Mouse (Mus musculus) kidney, adult 9 months (tissue): ENCODE measurements at regions not wholly inside any gene's neighbourhood (a gene's known extent, or its start where the extent isn't known, plus 50 kb on each side); places are given as distances from the start of the nearest gene placed in this dataset.
A peak's percentile ranks its signal among the peaks of the same experiment; 100 is the strongest.

ENCODE experiments used
- DNase-seq: peaks from one replicate; pipeline ENCODE4 v3.0.0; 2022

DNA sequence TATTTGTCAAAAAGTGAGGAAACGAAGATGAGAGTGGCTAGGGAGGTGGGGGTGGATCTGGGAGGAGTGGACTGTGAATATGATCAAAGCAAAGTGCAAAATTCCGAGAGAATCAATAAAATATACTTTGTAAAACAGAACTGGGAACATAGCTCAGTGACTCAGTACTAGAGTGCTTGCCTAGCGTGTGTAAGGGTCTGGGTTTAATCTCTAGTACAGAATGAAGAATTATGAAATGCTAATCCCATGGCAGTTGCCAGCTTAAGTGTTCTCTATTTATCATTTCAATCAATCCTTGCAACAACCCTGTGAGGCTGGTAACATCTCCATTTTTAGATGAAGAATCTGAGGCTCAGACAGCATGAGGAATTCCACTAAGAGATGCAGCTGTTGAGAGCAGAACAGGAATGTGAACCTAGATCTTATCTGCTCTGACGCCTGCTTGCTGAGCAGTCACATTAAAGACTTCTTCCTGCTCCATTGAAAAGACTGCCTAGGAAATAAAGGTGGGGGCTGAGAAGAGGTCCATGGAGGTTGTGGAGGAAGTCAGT, 152.5 kb downstream of the Nr2f2 start:
- DNase-seq: no peak

DNA sequence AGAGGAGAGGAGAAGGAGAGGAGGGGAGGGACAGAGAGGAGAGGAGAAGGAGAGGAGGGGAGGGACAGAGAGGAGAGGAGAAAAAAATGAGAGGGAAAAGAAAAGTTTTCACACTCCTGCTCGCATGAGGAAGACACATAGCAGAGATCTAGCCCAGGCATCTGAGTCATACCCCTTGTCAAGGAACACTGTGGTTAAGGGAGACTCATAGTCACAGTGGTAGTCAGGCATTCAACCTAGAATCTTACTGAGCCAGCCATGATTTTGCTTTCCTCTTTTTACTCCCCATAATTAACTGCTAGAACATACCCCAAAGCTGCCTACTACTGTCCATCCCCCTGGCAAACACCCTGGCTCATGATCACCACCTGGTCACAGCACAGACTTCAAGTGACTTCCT, 160.6 kb downstream of the Nr2f2 start:
- no peak for DNase-seq

DNA sequence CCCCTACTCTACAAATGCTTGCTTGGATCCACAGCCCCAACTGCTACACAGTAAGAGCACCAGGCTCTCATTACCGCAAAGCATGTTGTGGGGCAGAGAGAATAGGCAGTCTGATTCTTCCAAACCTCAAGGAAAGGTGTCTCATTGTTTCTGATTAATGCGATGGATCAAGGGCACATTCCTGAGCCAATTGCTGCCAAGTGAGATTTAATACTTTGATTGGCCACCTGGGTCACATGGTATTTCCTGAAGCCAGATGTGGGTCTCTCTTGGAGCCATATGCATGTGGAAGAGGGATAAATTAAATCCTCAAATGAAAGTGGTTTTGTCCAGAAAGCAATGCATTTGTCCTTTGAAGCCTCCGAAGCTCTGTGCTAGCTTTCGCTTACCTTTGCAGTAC, 166.3 kb downstream of the Nr2f2 start:
- DNase-seq: no peak

DNA sequence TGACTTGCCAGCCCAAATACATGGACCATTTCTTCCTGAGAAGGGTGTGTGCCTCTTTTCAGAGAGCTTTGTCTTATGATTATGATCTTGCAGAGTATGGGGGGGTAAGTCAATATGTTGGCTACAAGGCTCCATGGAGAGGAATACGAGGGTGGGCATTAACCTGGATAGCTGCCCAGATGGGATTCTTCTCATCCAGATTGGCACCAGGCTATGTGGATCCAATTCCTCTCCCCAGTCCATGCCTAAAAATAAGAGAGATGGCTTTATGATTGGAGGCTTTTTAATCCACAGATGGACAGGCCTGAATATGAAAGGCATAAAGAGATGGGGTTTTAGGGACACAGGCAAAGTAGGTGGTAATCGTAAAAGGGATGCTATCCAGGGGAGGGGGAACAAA, 187.6 kb downstream of the Nr2f2 start:
- no peak for DNase-seq

DNA sequence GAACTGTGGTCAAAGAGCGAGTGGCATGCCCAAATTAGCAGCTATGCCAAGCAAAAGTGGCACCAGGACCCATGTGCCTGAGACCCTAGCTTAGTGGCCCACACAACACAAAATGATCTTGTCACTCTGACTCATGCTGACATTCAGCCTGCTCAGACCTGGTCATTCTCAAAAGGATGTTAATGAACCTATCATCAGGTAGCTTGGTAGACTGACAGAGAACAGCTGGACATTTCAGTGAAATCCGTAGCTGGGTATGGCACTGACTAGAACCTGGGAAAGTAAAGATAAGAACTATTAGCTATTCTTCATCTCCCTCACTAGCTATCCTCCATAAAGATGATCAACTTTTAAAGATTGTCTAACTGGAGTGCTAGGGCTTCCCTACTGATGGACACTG, 188.5 kb downstream of the Nr2f2 start:
- no peak for DNase-seq

DNA sequence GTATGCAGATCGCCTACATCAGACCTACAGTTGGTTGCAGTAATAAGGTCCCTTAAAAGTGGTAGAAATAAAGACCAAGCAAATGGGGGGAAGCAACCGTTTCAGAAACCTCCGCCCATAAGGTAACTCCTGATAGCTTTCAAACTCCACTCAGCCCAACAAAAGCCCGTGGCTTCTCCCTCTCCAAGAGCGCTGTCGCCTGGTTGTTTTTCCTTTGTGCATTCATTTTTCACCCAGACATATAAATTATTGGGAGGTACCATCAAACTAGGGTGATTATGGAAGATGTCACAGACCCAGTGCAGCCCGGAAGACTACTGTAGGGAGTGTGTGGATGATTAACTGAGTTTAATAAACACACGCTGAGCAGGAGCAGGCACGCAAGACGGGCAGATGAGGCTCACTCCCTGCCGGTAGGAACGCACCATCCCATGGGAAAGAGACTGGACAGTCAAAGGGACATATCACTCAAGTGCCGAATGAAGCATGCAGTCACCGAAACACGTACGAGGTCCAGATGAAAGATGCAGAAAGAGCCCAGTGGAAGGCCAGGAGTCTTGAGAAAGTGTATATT, 189.8 kb downstream of the Nr2f2 start:
- DNase-seq: peak; percentile 8

DNA sequence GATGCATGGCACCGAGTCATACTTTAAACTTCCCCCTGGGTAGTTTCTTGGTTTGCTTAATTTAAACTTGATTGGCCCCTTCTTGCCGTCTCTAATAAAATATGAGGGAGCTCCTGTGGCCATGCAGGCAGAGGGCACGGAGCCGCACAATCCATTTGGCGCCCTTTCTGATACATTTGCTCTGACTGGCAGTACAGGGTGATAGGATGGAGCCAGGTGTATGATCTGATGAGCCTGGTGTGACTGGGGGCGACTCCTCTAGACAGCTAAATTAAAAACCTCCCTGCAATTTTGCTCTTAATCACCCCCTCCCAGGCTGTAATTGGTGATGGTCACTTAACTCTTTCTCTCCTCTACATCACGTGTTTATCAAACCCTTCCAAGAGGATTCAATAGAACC, 190.4 kb downstream of the Nr2f2 start:
- no peak for DNase-seq

DNA sequence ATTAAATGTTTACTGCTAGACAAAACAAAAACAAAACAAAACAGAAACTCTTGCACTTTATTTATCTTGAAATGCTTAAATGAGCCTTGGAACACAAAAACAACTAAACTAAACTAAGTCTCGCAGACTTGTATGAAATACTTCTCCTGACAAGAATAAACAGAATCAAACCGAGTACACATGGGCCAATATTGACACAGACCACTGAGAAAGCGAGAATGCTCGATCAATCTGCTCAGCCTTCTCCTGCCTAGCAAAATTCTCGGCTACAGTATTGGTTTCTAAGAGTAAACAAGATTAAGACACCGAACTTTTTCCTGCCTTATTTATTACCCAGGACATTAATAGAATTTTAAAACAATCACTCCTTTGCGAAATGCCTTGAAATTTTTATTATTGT, 194.1 kb downstream of the Nr2f2 start:
- no peak for DNase-seq

DNA sequence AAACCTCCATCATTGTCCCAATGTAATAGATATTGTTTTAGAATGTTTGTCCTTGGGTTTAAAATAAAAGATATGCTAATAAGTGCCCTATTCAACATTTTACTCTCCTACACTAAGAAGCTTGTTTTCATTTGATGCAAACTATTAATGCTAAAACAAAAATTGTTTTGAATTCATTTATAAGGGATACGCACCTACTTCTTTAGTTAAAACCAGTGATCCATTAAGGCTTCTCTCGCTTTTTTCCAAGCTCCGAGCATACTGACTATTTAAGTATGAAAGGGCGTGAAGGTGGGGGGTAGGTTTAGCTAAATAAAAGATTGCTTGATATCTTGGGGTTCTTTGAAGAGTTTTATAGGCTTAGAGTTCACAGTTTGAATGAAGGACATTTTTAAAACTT, 195.1 kb downstream of the Nr2f2 start:
- DNase-seq: no peak

DNA sequence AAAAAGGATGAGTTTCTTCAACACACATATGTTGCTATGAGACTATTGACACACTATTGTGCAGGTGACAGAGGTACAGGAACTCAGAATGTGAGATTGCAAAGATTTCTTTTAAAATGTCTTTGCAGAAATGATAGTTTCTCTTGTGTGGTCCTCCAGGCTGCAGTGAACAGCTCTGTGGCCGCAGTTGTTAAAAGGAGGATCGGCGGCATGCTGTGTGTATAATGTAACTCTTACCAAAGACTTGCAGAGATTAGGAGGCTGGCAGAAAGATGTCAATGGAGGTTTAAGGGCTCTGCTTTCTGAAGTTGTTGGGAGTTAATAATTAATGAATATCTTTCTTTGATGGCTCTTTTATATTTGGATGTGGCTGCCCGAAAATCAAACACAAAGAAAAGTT, 198.5 kb downstream of the Nr2f2 start:
- DNase-seq: no peak

DNA sequence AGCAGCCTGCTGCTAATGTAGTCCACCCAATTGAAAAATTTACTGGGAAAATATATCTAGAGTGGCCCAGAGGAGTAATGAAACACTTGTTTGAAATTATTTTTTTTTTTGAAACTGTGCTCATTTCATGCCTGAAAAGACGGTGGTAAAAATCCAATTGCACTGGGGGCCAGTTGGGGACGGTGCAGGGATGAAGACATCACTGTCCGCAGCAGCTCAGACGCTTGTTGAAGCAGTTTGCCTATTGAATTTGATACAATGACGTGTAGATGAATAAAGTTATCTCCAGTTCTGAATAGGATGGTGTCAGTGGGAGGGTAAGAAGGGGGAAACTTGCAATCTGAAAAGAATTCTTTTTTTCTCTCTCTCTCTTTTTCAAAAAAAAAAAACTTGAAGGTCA, 200.5 kb downstream of the Nr2f2 start:
- DNase-seq: no peak

DNA sequence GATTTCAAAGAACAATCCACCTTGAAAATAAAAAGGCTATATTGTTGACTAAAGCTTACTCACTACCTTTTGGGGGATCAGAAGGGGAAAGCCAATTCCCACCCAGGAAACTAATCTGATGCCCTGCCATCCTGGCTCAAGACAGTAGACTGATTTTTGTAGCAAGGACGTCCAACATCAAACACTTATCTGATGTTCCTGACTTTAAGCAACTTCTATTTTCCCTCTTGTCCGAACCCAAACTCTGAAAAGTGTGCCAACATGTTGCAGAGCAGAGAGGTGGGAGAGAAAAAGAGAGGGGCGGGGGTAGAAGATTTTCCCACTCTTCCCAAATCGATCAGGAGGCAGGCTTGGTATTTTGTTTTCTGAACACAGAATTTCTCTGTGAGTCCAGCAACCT, 201.0 kb downstream of the Nr2f2 start:
- no peak for DNase-seq

DNA sequence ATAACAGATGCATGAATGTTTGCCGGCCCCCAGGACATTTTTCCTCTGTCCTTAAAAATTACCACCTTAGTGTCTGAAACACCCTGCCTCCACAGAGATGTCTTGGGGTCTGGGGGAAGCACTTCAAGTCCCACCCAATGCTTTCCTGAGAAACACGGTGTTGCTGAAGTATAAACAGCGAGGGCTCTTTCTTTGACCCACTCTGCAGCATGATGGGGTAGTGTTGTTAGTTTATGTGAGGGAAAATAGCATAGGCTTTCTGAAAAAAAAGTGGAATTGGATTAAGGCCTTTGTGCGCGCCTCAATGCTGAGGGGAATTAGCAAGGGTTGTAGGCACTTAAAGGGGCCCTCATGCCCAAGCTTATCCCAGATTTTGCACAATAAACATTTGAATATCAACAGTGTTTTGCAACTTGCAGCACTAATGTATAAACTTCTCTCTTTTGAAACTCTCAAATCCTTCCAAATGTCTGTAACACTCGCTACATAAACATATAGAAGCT, 201.8 kb downstream of the Nr2f2 start:
- no peak for DNase-seq

DNA sequence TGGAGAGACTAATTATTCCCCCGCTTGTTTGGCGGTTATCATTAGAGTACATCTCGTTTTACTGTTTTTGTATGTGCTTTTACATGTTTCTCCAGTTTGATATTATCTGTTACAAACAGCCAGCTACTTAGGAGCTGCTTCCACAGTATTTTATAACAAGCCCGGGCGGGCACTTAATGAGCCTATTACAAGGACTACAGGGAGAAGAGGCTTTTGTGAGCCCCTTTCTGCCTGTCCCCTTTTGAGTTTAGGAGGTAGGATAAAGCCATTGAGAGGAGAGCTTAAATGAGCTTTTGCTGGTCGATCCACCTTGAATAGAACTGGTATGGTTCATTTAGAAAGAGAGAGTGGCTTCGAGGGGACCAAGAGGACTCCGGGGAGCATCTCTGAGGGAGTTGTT, 208.0 kb downstream of the Nr2f2 start:
- DNase-seq: no peak

DNA sequence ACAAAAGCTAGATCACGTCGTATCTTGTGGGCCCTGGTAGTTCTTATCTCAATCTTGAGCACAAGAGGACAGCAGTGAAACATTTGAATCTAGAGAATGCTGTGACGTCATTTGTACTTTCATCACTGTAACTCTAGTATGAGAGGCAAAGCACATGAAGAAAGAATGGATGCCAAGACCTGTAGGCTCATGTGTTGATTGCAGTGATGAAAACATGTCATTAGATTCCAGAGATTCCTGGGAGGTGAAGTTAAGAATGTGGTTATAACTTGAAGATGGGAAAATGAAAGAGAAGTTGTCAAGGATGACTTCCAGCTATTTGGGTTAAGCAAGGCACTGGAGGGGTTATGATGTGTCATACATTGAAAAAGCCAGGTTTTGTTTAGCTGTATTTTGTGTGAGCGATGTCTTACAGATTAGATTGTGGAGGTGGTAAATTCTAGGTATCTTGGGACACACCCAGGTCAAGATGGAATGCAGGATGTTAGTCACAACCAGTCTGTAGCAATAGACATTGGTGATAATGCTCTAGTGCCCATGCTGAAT, 221.7 kb downstream of the Nr2f2 start:
- no peak for DNase-seq

DNA sequence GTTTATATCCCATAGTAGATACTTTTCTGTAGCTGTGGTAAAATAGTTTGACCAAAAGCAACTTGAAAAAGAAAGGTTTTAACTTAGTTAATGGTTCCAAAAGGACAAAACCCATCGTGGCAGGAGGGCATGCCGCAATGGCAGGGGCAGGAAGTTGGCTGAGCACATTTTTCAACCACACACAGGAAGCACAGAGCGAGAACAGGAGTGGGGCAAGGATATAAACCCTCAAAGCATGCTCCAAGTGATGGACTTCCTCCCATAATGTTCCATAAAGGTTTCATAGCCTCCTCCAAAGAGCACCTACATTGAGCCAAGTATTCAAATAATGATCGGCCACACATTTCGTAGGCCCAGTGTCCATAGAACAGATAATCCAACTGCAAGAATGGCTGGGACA, 229.7 kb downstream of the Nr2f2 start:
- DNase-seq: no peak

DNA sequence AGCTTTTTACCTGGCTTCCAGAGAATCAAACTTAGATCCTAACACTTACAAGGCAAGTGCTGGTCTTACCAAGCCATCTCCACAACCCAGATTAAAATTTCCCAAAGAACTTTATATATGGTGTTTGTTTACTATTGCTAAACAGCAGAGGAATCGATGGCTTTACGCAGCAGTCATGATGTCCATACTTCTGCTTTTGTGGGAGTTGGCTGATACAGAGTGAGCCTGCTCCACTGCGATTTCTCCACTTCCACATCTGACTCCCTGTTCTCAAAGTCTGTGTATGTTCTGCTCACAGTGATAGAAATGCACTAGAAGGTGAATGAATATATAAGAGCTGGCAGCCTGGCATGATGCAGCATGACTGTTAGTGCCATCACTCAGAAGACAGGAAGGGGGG, 231.1 kb downstream of the Nr2f2 start:
- no peak for DNase-seq

DNA sequence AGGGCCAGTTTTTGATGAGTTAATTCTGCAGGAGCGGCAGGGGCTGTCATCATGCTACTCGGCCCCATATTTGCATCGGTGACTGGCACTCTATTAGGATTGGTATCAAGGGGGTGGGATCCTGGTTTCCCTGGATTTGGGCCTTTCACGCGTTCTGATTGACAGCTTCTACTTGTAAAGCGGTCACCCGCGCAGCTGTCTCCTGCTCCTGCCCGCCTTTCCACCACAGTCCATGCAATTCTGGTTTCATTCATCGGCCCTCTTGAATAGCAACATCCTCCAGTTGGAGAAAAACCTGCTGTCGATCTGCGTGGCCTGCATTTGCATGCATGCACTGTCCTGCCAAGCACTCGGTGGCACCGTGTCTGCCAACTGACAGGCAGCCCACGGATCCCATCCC, 236.6 kb downstream of the Nr2f2 start:
- DNase-seq: no peak

DNA sequence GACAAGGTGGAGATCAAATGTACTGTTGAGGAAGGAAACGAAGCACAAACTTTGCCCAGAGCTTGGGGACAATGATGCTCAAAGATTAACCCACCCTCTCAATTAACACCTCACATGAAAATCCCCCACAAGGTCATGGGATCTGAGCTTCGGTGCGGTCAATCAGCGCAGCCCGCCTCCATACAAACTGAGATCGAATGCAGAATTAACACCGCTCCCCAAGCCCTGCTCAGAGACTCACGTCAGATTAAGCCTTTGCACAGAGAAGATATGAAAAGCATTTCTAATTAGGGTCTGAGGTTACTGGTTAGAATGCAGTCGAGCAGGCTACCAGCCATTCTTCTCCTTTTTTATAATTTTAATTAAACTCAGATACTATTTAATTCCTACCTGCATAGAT, 243.7 kb downstream of the Nr2f2 start:
- DNase-seq: no peak

DNA sequence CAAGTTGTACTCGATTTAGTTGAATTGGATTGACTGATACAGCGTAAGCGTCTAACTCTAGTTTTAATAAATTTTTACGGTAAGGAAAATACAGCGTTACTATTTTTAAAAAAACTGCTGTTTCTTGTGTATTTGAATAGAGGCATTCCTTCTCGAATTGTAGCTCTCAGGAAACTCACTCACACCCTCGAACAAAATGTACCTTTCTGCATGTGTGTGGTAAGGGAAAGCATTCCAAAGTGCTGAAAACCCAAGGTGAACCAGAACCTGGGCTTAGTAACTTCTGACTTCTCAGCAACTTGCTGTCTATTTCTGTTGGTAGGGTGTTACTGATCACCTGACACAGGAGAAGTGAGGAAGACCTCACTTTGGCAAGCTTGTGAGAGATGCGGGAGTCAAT, 247.0 kb downstream of the Nr2f2 start:
- DNase-seq: no peak

DNA sequence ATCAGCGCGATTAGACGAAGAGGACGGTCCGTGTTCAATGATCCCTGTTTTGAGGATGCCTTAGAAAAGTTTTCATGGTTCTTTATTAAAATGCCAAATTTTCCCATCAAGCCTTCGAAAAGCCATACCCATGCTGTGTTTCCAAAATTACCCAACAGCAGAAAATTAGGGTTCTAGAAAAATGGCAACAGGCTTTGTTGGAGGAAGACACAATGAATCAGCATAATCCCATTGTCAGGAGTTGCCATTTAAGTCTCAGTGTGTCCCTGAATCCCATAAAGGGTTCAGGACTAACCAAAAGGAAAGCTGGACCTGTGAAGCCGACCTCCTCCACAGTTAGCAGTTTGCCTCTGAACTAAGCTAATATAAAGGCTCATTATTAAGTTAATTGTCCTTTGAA, 247.6 kb downstream of the Nr2f2 start:
- DNase-seq: no peak

DNA sequence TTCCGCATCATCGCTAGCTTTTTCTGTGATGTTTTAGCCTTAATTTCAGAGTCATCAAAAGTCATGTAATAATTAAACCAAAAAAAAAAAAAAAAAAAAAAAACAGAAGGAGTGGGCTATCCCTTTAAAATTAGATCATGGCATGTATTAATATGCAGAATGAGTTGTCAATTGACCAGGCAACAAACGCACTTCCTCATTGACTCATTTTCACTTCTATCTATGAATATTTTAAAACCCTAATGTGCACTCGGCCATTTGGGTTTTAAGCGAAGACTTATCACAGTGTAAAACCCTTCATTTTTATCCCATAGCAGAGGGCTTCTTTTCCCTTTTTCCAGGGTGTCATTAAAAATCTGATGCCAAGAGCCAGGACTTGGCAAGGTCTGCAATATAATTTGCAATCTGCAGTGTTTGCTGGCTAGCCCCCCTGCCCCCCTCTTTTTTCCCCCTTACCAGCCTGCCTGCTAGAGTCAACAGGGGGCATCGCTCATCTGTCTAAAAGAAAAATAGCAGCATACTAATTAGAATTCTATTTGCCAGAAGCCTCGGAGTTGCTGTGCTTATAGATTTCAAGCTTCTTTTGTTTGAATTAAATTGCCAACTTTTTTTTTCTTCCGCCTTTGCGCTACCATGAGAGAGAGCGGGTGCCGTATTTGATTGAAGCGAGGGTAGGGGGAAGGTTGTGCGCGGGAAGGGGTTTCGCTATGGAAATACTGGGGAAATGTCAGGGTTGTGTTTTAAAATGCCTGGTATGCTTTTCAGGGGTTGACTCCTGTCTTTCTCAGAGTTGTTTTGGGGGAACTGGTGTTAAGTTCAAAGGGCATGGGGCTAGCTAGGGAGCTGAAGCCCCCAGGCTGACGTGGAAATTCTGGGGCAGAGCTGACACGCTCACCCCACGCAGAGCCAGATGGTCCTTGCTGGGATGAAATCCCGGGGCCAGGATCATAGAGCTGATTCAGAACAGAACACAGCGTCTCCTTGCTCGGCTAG, 248.3 kb downstream of the Nr2f2 start:
- no peak for DNase-seq

DNA sequence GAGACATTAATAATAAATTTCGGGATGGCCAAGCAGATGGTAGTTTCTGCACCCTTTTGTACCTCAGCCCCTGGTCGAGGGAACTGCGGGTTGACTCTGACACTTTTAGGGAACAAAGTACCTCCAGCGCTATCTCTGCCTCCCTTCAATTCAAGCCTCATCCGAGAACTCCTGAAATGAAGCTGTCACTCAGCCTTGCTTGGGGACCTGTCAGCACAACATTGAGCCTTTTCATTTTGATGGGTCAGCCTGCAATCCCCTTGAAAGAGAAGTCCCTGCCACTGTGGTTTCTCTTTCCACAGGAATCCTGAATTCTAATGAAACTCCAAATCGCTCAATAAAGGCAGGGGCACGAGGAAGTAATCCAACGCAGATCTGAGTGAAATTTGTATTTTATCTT, 257.5 kb downstream of the Nr2f2 start:
- DNase-seq: no peak

DNA sequence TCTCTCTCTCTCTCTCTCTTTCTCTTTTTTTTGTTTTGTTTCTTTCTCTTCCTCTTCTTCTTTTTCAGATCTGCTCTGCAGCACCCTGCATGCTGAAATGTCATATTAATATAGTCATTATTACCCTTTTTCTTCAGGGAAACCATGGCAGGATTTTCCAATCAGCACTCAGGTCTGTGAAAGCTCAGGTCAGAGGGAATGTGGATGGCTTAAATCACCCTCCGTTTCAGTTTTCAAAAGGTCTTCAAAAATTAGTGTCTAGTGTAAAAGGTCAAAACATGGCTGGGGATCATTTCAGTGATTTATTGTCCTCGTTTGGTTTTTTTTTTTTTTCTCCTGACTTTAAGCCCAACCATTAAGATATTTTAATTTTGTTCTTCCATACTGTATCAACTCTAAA, 261.5 kb downstream of the Nr2f2 start:
- DNase-seq: no peak
